Mouse (Mus musculus) layer of hippocampus, adult 2 months (tissue): ENCODE results near the gene Rac2. TPM values are rescaled to one million over a fixed set of nuclear protein-coding genes. Genes with fewer than 3 reads are reported as not detected.
A peak's percentile ranks its signal among the peaks of the same experiment; 100 is the strongest.

Experiments
- DNase-seq, 2 experiments: peaks; one replicate each; pipeline ENCODE4 v3.0.0; 2022; ENCODE audit warnings: low spot score in 2 of 2
- H3K27ac ChIP-seq: fragments of 200-600 bp; 2 replicates; pipeline ENCODE4 v1.8.1; 2022
- H3K4me3 ChIP-seq: fragments of 200-600 bp; 2 replicates; pipeline ENCODE4 v1.8.1; 2022; ENCODE audit warnings: mild to moderate bottlenecking
- CTCF ChIP-seq: fragments of 200-600 bp; conservative IDR thresholded peaks from 2 replicates; pipeline ENCODE4 v1.8.1; 2022; ENCODE audit warnings: antibody characterized with exemption, mild to moderate bottlenecking, moderate library complexity
- total RNA-seq, 2 experiments: library from RNA; stranded (reverse); gene quantifications; 2 replicates each; pipeline ENCODE4 v1.2.3; 2021

The Rac2 gene
- total RNA-seq, 2 experiments from 2014 or later: 2.2 to 3.7 TPM

- DNase-seq: peak; percentile 56 to 63
- Histone ChIP-seq H3K27ac (peak overlapping the region; percentile 88), H3K4me3 (peak overlapping the region; percentile 53)
- TF ChIP-seq CTCF: peak; percentile 51
Measured at GRCm38 (mm10) chr15:78554545-78555313, 17.9 kb downstream of the Rac2 start.

- no peak for TF ChIP-seq CTCF
- no peak overlapping the region for H3K4me3 ChIP-seq
- no peak for DNase-seq
- H3K27ac ChIP-seq: peak overlapping the region; percentile 70; the same call in 1 of the 2 replicates
Measured at GRCm38 (mm10) chr15:78549189-78549734, 23.3 kb downstream of the Rac2 start.

- Histone ChIP-seq H3K27ac (peak overlapping the region; percentile 70; the same call in 1 of the 2 replicates), H3K4me3 (no peak overlapping the region)
- DNase-seq: no peak
- TF ChIP-seq CTCF: no peak
Measured at GRCm38 (mm10) chr15:78548711-78549110, 23.9 kb downstream of the Rac2 start.

GRCm38 (mm10) chr15:78548336-78548665 lies 24.3 kb downstream of the Rac2 start:
- no peak for TF ChIP-seq CTCF
- H3K4me3 ChIP-seq: no peak overlapping the region
- DNase-seq: no peak
- H3K27ac ChIP-seq: peak overlapping the region; percentile 70

GRCm38 (mm10) chr15:78547415-78548335 lies 24.9 kb downstream of the Rac2 start:
- no peak for DNase-seq
- Histone ChIP-seq H3K27ac (peak overlapping the region; percentile 70), H3K4me3 (no peak overlapping the region)
- TF ChIP-seq CTCF: peak; percentile 75

GRCm38 (mm10) chr15:78546060-78546459 lies 26.5 kb downstream of the Rac2 start:
- TF ChIP-seq CTCF: no peak
- DNase-seq: no peak
- Histone ChIP-seq H3K27ac (no peak overlapping the region), H3K4me3 (no peak overlapping the region)

GRCm38 (mm10) chr15:78544561-78545001 lies 28.0 kb downstream of the Rac2 start, which contains the start of gene Sstr3:
Gene Sstr3, minus strand, starts transcription at chr15:78544685.
- Histone ChIP-seq H3K27ac (peak within 1 kb of the TSS; percentile 96), H3K4me3 (peak within 1 kb of the TSS; percentile 60)
- TF ChIP-seq CTCF: no peak
- no peak for DNase-seq

- peak overlapping the region; percentile 96 for H3K27ac ChIP-seq
- peak overlapping the region; percentile 60 for H3K4me3 ChIP-seq
- no peak for TF ChIP-seq CTCF
- no peak for DNase-seq
Measured at GRCm38 (mm10) chr15:78544041-78544440, 28.5 kb downstream of the Rac2 start.

GRCm38 (mm10) chr15:78542767-78543303 lies 29.7 kb downstream of the Rac2 start:
- no peak for TF ChIP-seq CTCF
- no peak for DNase-seq
- peak overlapping the region; percentile 96 for H3K27ac ChIP-seq
- H3K4me3 ChIP-seq: peak overlapping the region; percentile 60

GRCm38 (mm10) chr15:78542098-78542766 lies 30.4 kb downstream of the Rac2 start:
- DNase-seq: no peak
- peak overlapping the region; percentile 70 for H3K27ac ChIP-seq
- peak overlapping the region; percentile 60 for H3K4me3 ChIP-seq
- no peak for TF ChIP-seq CTCF

- TF ChIP-seq CTCF: no peak
- no peak for DNase-seq
- Histone ChIP-seq H3K27ac (peak overlapping the region; percentile 70), H3K4me3 (peak overlapping the region; percentile 60)
Measured at GRCm38 (mm10) chr15:78541606-78542005, 31.0 kb downstream of the Rac2 start.

GRCm38 (mm10) chr15:78541036-78541435 lies 31.5 kb downstream of the Rac2 start:
- DNase-seq: no peak
- peak overlapping the region; percentile 70; the same call in 1 of the 2 replicates for H3K27ac ChIP-seq

More at GRCm38 (mm10) chr15:78541036-78541435, 31.5 kb downstream of the Rac2 start:
- TF ChIP-seq CTCF: no peak
- H3K4me3 ChIP-seq: peak overlapping the region; percentile 60; the same call in 1 of the 2 replicates
